Mouse (Mus musculus) megakaryocyte, embryonic 14.5 days (primary cell): Measurements from ENCODE around the gene Stk24.

Source experiments
- FLI1 ChIP-seq: IDR thresholded peaks from 2 replicates; pipeline ENCODE4 v1.6.1; 2012; ENCODE audit warnings: low read length, inconsistent platforms, mixed read lengths
- GATA1 ChIP-seq: IDR thresholded peaks from 3 replicates; pipeline ENCODE4 v1.6.1; 2012; ENCODE audit warnings: mixed read lengths, low read length, inconsistent platforms, borderline replicate concordance

DNA sequence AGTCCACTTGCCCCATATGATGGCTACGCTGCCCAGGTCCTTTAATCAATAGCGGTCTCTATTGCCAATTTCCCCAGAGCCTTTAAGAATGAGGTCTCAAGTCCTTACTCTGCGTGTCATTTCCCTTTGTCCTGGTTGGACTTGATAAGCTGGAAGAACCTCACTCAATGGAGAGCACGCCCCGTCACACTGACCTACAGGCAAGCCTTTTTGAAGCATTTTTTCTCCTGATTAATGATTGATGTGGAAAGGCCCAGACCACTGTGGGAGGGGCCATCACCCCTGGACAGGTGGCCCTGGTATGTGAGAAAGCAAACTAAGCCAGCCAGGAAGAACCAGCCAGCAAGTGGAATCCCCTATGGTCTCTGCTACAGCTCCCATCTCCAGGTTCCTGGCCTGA lies 81.3 kb downstream of the Stk24 start:
- TF ChIP-seq GATA1 (no peak), FLI1 (no peak)
